Mouse (Mus musculus) limb, embryonic 11.5 days (tissue): ENCODE measurements at regions not wholly inside any gene's neighbourhood (a gene's known extent, or its start where the extent isn't known, plus 50 kb on each side); places are given as distances from the start of the nearest gene placed in this dataset.

ENCODE experiments used
- ATAC-seq: fragments of 200-750 bp; cut with Nextera tagmentation; 2 replicates; pipeline ENCODE4 v1.8.0; 2017; ENCODE audit warnings: low read depth; ENCODE audit not compliant: insufficient number of reproducible peaks, low FRiP score, low TSS enrichment
- DNase-seq: peaks from one replicate; pipeline ENCODE4 v3.0.0-alpha.2; 2015; ENCODE audit warnings: low spot score
- H3K27ac ChIP-seq: fragments of 300-500 bp; sonication (generic); replicated peaks from 2 replicates; pipeline ENCODE4 v1.5.1; 2014; ENCODE audit warnings: low read depth, mild to moderate bottlenecking, low read length
- H3K27me3 ChIP-seq: fragments of 300-500 bp; sonication (generic); 2 replicates; pipeline ENCODE4 v1.6.1; 2014; ENCODE audit warnings: mild to moderate bottlenecking, low read length, mixed read lengths; ENCODE audit not compliant: control insufficient read depth, insufficient read depth
- H3K36me3 ChIP-seq: fragments of 300-500 bp; sonication (generic); 2 replicates; pipeline ENCODE4 v1.6.1; 2014; ENCODE audit warnings: mild to moderate bottlenecking, low read length, moderate library complexity, mixed read lengths; ENCODE audit not compliant: control insufficient read depth, insufficient read depth
- H3K4me1 ChIP-seq: fragments of 300-500 bp; sonication (generic); 2 replicates; pipeline ENCODE4 v1.6.1; 2014; ENCODE audit warnings: low read length, mixed read lengths; ENCODE audit not compliant: control insufficient read depth, insufficient read depth
- H3K4me2 ChIP-seq: fragments of 300-500 bp; sonication (generic); 2 replicates; pipeline ENCODE4 v1.6.1; 2014; ENCODE audit warnings: low read depth, mild to moderate bottlenecking, moderate library complexity; ENCODE audit not compliant: severe bottlenecking
- H3K4me3 ChIP-seq: fragments of 300-500 bp; sonication (generic); 2 replicates; pipeline ENCODE4 v1.5.1; 2014; ENCODE audit warnings: low read depth, low read length
- H3K9ac ChIP-seq: fragments of 300-500 bp; sonication (generic); 2 replicates; pipeline ENCODE4 v1.6.1; 2014; ENCODE audit warnings: mild to moderate bottlenecking, low read length
- H3K9me3 ChIP-seq: fragments of 300-500 bp; sonication (generic); 2 replicates; pipeline ENCODE4 v1.6.1; 2016; ENCODE audit warnings: low read length; ENCODE audit not compliant: control insufficient read depth
- WGBS: fragments of 180-500 bp; shearing (Covaris S2); extraction: QIAGEN DNeasy Blood & Tissue Kit; methylation state at CpG from one replicate; pipeline ENCODE4 v1.1.7; 2014; 5-methylcytosine and 5-hydroxymethylcytosine counted together

DNA sequence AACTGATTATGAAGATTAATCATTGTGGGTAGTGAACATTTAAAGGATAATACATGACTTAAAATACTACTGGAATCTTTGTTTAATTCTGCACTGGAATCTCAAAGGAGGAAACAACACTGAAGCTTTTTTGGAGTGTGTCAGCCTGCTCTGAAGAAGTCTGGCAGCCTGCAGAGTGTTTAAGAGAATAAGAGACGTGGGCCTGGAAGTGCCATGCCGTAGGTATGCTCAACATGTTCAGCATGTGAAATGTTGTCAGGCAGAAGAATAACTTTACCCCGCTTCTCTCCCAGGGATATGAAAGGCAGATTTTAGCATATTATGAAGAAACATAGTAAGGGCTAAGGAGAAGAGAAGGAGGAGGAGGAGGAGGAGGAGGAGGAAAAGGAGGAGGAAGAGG is 189.6 kb upstream of the Nrp1 start:
- H3K27ac ChIP-seq = no peak overlapping the region
- H3K36me3 ChIP-seq = no peaks in the 10 kb centered on the region
- H3K4me2 ChIP-seq = no peak overlapping the region
- WGBS = 82% methylated on average over 3 of the region's 3 CpGs
- no peak overlapping the region for H3K9ac ChIP-seq
- H3K27me3 ChIP-seq = no peaks in the 10 kb centered on the region
- no peak for ATAC-seq
- H3K9me3 ChIP-seq = no peaks in the 10 kb centered on the region
- DNase-seq = no peak
- H3K4me1 ChIP-seq = no peaks in the 10 kb centered on the region
- H3K4me3 ChIP-seq = no peak overlapping the region

DNA sequence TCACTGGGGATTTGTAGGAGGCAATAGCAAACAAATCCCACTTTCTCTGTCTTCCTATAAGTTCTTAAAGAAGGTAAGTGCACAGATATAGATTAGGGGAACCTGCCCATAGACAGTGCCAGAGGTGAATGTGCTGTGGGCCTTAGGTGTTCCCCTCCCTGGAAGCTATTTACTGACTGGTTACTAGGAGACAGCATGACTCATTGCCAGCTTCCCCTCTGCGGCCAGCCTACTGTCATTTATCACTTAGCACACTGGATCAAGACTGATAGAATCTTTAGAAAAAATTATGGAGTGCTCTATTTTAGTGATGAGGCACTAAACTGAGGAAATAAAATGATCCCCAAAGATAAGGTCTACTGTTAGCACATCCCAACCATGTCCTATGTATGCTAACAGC is 187.3 kb upstream of the Nrp1 start:
- Histone ChIP-seq H3K36me3 (no peaks in the 10 kb centered on the region), H3K9ac (no peak overlapping the region), H3K4me2 (no peak overlapping the region), H3K4me1 (no peaks in the 10 kb centered on the region), H3K27me3 (no peaks in the 10 kb centered on the region), H3K9me3 (no peaks in the 10 kb centered on the region), H3K4me3 (no peak overlapping the region), H3K27ac (no peak overlapping the region)
- 28% methylated on average over 1 of the region's 1 CpGs for WGBS
- DNase-seq = no peak
- no peak for ATAC-seq

DNA sequence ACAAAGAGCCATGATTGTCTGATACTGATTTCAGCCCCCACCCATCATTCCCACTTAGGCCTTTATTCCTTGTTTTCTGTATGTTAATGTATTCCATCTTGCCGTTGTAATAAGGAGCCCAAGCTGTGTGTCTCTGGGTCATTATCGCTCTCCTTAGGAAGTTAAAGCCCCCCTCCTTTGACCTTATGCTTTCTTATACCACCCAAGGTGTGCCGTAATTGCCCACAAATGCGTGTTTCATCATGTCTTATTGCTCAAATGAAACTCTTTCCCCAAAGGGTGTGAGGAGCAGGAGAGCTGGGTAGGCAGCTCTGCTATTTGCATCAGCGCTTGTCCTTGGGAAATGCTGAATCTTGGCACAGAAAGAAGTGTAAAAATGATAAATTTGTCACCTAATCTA is 178.2 kb upstream of the Nrp1 start:
- Histone ChIP-seq H3K36me3 (no peaks in the 10 kb centered on the region), H3K27me3 (no peaks in the 10 kb centered on the region), H3K4me3 (no peak overlapping the region), H3K4me1 (peaks cover 12% of the 10 kb centered on the region), H3K4me2 (no peak overlapping the region), H3K27ac (no peak overlapping the region), H3K9me3 (no peaks in the 10 kb centered on the region), H3K9ac (no peak overlapping the region)
- 42% methylated on average over 5 of the region's 5 CpGs for WGBS
- DNase-seq = no peak
- no peak for ATAC-seq

DNA sequence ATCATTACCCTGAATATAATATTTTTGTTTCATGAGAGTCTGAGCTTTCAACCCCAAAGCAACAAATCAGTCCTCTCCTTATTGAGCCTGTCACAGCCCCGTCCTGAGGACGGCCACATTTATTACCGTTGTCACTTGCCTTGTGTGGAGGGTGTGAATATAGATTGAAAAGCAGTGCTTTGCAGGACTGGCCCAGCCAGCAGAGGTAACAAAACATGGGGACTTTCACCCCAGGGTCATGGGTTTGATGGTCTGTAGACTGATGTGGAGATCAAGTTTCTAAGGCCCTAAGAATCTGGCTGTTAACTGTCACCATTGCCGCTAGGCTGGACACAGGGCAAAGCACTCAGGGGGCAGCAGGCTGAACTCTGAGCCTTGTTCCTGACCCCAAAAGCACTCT is 175.3 kb upstream of the Nrp1 start:
- no peak overlapping the region for H3K9ac ChIP-seq
- no peaks in the 10 kb centered on the region for H3K27me3 ChIP-seq
- H3K4me3 ChIP-seq = no peak overlapping the region
- DNase-seq (peak; percentile 47), ATAC-seq (peak; percentile 39; the same call in 1 of the 2 replicates)
- peaks cover 12% of the 10 kb centered on the region for H3K4me1 ChIP-seq
- no peak overlapping the region for H3K4me2 ChIP-seq
- no peaks in the 10 kb centered on the region for H3K9me3 ChIP-seq
- no peaks in the 10 kb centered on the region for H3K36me3 ChIP-seq
- WGBS = 3% methylated on average over 4 of the region's 4 CpGs
- H3K27ac ChIP-seq = no peak overlapping the region

DNA sequence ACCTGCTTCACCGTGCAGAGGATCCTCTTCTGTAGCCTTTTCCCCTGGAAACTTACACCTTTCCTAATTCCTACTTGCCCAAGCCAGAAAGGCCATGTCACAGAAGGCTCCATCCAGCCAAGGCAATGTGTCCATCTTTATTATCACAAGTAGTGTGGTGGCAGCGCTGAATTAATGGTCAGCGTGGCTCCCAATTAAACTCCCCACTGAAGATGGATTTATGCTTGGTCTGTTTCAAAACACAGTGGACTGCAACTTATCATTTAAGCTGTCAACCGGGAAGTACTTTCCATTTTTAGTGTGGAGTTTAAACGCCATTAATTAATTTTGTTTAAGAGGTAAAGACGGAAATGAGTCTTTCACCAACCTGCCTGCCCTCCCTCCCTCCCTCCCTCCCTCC is 170.1 kb upstream of the Nrp1 start:
- no peak overlapping the region for H3K4me3 ChIP-seq
- H3K36me3 ChIP-seq = no peaks in the 10 kb centered on the region
- WGBS = 54% methylated on average over 6 of the region's 6 CpGs
- H3K27ac ChIP-seq = no peak overlapping the region
- peaks cover 2% of the 10 kb centered on the region; the same call in 1 of the 2 replicates for H3K4me1 ChIP-seq
- H3K27me3 ChIP-seq = no peaks in the 10 kb centered on the region
- ATAC-seq (no peak), DNase-seq (no peak)
- H3K9ac ChIP-seq = no peak overlapping the region
- H3K4me2 ChIP-seq = no peak overlapping the region
- H3K9me3 ChIP-seq = no peaks in the 10 kb centered on the region

DNA sequence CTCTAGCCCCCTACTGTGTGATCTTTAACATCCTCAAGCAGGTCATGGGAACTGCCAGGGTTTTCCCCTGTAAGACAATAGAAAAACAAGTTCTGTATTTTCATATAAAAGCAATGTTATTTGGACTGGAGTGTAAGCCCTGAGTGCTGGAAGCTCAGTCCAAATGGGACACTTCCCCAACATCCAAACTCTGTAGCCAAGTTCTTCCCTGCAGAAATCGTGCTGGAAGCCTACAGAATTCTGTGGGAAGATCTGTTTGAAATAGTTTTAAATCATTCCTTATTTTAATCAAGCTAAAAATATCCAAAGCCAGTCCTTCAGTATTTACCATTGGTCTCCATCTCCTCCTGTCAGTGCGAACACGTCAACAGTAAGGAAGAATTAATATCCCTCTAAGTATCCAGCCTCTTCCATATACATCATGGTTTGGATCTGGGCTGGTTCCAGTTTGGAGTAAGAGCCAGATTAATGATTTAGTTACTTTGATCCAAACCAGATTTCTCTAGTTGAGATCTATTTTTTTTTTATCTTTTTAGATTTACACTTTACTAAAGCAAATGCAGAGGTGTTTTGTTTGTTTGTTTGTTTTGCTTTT is 165.0 kb upstream of the Nrp1 start:
- Histone ChIP-seq H3K4me2 (no peak overlapping the region), H3K4me3 (no peak overlapping the region), H3K4me1 (no peaks in the 10 kb centered on the region), H3K27ac (no peak overlapping the region), H3K9ac (no peak overlapping the region), H3K27me3 (no peaks in the 10 kb centered on the region), H3K36me3 (no peaks in the 10 kb centered on the region), H3K9me3 (no peaks in the 10 kb centered on the region)
- DNase-seq (no peak), ATAC-seq (no peak)
- WGBS = 86% methylated on average over 3 of the region's 3 CpGs

DNA sequence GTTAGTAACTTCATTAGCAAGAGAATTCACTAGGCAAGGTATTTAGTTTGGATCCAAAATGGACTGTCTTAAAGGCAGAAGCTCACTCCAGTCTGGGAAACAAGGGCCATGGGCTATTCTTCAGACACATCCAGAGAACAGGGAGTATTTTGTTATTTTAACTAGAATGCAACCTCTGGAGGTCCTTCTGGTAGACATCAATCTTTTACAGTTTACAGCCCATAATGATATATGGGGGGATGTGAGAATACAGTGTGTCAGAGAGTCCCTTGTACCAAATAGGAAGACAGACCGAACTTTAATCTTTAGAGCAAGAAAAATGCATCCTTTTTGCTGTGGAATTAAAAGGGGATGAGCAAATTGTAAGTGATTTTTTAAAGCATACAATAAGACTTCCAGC is 157.6 kb upstream of the Nrp1 start:
- Histone ChIP-seq H3K4me3 (no peak overlapping the region), H3K27ac (no peak overlapping the region), H3K4me2 (no peak overlapping the region), H3K9me3 (no peaks in the 10 kb centered on the region), H3K27me3 (no peaks in the 10 kb centered on the region), H3K36me3 (no peaks in the 10 kb centered on the region), H3K9ac (no peak overlapping the region), H3K4me1 (no peaks in the 10 kb centered on the region)
- DNase-seq (no peak), ATAC-seq (no peak)
- WGBS = 81% methylated on average over 1 of the region's 1 CpGs

DNA sequence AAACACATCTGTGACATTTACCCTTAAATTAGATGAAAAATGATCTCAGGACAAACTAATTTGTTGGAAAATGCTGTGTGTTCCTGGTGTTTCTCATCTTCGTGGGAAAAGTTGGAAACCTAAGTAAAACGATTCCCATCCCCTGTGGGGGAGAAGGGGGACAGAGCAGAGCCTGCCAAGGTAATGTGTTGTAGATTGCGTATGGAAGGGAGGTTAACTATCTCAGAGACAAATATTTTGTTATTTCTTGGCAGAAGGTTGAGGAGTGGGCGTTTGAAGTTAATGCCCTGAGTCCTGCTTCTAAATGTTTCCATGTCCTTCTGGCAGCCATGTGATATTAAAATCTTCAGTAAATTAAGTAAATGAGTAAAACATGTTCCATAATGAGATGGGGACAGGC is 156.8 kb upstream of the Nrp1 start:
- DNase-seq = no peak
- Histone ChIP-seq H3K9ac (no peak overlapping the region), H3K4me3 (no peak overlapping the region), H3K4me2 (no peak overlapping the region), H3K27ac (no peak overlapping the region), H3K4me1 (no peaks in the 10 kb centered on the region), H3K27me3 (no peaks in the 10 kb centered on the region), H3K9me3 (no peaks in the 10 kb centered on the region), H3K36me3 (no peaks in the 10 kb centered on the region)
- ATAC-seq = no peak
- 49% methylated on average over 4 of the region's 4 CpGs for WGBS

DNA sequence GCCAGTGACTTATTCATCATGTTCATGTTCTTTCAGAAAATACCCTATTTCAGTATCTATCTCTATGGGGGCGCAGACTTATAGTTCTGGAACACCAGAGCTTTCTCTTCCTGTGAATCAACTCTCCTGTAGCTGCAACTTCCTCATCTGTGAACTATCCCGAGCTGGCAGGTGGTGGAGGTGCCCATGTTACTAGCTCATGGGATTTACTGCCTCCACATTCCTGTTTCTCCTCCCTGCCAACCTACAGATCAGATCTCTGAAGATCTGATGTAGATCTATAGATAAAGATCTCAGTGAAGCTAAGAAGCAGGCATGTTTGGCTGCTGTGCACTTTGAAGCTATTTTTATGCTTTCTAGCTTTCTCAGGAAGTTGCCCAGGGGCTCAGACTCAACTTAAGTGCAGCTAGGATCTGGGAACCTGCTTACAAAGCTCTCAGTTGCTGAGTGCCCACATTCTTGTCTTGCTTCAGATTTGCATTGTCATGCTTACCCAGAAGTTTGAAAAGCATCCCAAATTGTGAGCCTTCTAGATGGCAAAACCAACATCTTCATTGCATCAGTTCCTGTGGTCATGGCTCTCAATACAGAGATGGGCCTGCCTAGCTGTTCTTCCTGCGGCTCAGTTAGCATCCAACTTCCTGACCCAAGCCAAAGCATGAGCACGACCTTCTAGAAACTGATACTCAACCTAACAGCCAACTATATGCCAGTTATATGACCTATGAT is 156.1 kb upstream of the Nrp1 start:
- no peaks in the 10 kb centered on the region for H3K36me3 ChIP-seq
- H3K9ac ChIP-seq = no peak overlapping the region
- no peaks in the 10 kb centered on the region for H3K4me1 ChIP-seq
- no peaks in the 10 kb centered on the region for H3K27me3 ChIP-seq
- ATAC-seq (no peak), DNase-seq (no peak)
- H3K9me3 ChIP-seq = no peaks in the 10 kb centered on the region
- H3K4me3 ChIP-seq = no peak overlapping the region
- no peak overlapping the region for H3K27ac ChIP-seq
- no peak overlapping the region for H3K4me2 ChIP-seq
- 83% methylated on average over 4 of the region's 4 CpGs for WGBS
